Mouse (Mus musculus) thymus, postnatal 25 days (tissue): ENCODE measurements at regions not wholly inside any gene's neighbourhood (a gene's known extent, or its start where the extent isn't known, plus 50 kb on each side); places are given as distances from the start of the nearest gene placed in this dataset.

Experiments used
- DNase-seq: peaks from one replicate; pipeline ENCODE4 v3.0.0; 2022

DNA sequence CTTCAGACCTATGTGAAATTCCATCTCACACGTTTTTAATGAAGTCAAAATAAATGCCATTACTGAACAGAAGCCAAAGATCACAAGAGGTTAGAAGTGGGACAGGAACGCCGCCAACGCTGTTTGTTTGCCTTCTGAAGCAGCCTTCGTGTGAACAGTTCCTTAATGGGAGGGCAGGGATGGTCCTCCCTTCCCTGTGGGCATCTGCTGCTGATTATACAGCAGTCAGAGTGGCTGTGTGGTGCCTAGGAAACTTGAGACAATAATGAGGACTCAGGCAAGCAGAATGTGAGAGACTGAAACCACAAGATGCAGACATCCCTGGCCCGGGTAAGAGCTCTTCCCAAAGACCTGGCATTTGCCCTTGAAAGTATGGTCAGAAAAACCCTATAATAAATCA is 164.3 kb downstream of the Cxcl12 start:
- no peak for DNase-seq

DNA sequence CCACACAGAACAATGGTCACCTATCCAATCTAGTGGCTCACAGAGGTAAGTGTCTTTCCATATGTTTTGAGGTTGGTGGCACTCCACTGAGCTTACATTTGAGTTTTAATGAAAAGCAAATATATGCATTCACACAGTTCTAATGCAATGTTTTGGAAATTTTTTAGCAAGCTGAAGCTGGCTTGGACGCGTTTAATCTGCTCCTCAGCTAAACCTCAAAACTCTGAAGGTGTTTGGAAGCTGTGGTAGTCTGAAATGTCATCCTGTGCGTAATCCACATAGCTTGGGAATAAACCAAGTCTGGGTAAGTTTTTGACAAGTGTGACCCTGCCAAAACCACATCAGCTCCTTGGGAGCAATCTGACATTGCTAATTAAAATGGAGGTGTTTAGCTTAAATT is 173.8 kb downstream of the Cxcl12 start:
- DNase-seq, result no peak

DNA sequence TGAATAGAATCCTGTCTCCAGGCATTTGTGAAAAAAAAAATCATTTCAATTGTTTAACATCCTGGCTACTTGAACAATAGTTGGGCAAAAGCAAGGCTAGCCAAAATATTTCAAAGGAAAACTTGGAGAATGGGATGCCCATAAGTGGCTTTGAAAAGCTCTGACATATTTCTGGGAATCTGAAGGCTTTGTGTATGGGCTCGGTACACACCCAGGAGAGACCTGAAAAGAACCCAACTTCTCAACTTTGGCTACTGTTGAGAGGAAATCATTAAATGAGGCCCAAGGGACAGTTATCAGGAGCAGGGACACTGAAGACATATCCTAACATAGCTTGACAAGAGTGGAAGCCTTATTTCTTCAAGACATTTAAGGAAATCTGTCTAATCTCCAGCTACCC is 179.0 kb downstream of the Cxcl12 start:
- DNase-seq, result no peak

DNA sequence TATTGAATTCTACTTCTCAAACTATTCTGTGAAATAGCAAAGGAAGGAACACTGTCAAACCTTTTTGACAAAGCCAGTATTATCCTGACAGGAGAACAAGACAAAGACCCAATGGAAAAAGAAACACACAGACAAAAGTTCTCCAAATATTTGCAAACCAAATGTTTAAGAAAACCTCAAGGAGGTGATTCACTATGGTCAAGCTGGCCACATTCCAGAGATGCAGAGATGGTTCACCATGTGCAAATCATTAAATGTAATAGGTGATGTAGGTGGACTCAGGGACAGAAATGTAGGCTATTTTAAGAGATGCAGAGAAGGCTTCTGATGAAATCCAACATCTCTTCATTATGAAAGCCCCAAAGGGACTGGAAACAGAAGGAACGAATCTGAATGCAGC is 183.5 kb downstream of the Cxcl12 start:
- DNase-seq, result no peak

DNA sequence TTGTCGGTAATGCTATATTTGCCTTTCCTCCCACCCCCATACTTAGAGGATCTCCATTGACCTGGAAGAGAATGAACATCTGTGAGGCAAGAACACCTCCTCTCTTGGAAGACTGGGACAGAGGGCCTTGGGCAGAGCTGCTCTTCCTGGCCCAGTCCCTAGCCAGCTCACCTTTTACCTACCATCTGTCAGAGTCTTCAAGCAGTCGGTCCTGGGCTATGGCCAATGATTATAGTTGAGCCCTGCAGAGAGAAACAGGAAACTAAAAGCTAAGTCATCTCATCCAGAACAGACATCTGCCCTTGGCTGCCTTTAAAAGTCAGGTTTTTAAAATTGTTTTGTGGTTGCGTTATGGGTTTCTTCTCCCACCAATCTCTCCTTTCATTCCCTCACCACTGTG is 184.8 kb downstream of the Cxcl12 start:
- DNase-seq, result no peak

DNA sequence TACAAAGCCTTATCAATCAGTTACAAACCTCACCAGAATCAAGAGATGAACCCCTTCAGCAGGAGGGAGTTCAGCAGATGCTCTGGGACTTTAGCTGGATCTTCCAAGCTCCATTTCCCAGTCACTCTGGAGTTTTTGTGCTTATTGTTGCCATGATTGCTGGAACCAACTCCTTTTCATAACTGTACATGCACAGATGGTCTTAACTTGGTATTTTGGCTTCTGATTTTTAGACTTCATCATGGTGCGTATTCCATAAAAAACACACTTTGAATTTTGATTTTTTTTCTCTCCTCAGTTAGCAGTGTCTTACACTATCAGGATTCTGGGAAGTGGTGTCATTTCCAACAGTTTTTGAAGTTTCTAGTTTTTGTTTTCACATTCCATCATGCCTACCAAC is 187.8 kb downstream of the Cxcl12 start:
- DNase-seq, result no peak

DNA sequence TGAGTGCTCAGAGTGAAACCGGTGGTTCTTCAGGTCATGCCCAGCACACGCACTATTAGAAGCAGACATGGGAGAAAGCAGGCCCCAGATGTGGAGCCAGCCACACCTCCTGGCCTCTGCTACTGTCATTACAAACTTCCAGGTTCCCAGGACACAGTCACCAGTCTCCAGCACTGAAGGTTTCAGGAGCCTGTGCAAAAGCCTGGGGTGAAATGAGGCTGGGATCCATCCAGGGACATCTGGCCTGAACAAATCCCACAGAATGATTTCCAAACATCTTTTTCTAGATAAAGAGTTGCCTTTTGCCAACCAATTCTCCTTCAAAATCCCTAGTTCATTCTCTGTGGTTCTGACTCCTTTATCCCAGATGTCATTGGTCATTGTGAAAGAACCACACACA is 191.1 kb downstream of the Cxcl12 start:
- no peak for DNase-seq

DNA sequence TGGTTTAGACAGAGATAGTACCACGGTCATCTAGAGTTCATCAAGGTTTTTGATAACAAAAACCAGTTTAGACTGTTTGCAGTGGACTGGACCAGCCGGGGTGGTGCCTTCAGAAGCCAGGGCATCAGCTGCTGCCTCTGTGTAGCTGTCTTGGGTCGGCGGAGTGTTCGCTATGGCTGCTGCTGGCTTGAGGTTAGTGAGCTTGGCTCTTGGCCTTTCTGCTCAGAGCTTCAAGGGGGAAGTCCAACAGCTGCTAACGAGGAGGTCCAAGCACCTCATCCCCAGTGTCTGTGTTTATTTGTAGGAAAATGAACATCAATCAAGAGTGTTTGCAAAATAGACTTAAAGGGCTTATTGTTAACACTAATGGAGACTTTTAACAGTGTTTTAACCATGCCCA is 198.2 kb downstream of the Cxcl12 start:
- DNase-seq, result no peak

DNA sequence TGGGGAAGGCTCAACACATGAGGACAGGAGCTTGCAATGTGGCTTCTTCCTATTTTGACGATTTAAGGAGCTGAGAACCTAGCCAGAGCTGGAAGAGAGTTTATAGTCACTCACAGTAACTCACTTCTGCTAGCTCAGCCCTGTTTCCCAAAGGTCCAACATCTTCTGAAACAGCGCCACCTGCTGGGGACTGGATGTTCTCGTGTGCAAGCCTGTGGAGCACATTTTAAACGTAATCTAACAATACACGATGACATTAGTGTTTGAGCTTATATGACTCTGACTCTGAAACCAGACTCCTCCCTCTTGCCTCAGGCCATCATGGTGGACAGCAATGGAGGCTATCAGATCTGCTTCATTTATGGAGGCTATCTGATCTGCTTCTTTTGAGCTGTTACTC is 207.7 kb downstream of the Cxcl12 start:
- DNase-seq, result no peak

DNA sequence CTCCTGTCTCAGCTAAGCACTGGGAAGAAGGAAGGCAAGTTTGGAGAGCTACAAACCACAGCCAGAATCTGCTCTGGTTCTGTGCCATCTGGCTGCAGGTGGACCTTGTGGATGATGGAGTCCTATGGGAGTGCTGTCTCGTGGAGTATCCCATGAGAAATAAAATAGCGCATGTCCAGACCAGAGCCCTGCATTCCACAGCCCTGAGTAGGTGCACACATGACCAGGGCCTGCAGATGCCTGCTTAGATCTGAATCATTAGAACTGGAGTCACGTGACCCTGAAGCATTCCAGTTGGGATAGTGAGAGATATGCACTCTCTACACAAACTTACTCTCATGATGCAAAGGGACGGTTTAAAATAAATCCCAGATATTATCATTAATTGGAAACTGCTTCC is 211.6 kb downstream of the Cxcl12 start:
- DNase-seq, result no peak

DNA sequence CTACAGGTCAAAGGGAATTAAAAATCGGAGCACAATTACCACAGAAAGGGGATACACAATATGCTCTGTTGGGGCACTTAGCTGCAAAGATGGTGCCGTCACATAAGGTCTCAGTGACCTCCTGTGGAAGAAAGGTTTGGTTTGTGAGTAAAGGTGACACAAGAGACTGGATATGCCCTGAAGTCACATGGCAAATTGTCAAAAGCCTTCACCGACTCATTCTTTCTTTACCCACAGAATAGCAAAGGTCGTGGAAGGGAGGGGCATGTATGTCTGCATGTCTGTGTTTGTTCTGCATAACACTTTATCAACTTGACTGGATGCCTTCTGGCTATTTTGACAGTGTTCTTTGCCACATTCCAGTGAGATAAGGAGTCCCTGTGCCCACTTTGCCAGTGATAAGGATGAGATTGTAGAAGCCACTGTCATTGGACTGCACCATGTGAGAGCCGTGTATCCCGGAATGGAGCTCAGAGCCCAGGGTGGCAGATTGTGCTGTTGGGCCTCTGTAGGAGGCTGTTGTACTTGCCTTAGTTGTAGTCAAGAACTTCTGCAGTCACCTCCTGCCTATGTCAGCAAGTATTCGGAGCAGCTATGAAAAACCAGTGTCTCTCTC is 222.0 kb downstream of the Cxcl12 start:
- DNase-seq, result no peak

DNA sequence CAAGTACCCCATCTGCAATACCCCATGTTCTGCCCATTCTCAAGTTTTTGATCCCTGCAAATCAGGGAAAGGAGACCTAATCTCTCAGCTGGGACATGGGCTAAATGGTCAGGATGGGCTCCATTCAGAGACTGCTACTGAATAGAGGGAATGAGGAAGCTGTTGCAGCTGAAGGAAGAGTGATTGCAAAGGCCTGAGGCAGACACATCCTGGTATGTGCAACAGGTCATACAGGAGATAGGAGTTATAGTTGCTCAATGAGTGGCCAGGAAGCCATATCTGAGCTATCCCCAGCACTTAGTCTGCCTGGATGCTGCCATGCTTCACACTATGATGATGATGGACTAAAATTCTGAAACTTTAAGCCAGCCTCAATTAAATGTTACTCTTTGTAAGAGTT is 225.1 kb downstream of the Cxcl12 start:
- DNase-seq, result no peak

DNA sequence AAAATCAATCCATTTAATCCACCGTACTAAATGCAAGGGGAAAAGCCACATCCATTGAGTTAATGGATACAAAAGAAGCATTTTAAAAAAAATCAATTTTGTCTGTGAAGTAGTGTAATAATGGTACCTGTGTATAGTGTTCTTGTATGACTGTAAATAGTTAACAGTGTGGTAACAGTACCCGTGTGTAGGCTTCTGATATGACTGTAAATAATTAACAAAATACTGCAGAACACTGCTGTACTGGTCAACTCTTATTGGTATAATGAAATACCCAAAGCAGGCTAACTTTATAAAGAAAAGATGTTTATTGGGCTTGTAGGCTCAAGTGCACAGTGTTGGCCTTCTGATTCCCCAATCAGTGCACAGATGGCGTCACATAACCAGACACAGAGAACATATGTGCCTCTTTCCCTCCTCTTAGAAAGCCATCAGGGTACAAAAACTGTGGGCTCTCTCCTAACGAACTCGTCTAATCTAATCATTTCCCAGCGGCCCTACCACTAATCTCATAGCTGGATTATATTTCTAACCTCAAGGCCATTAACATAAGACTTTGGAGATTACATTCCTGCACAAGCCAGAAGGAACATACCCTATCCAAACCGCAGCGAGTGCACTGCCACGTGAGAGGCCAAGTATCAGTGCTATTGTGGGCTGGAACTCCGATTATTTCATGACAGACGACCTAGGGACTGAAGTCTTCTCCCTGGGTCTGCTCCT is 237.4 kb downstream of the Cxcl12 start:
- DNase-seq, result no peak

DNA sequence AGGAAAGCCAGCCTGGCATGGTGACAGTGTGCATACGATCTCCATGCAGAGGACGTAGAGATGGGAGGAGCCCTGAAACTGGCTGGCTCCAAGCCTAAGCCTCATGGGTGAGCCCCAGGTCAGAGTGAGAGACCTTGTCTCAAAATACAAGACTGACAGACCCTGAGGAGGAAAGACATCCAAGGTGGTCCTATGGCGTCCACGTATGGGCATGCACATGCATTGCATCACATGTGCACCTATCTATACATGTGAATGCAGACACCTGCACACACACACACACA is 237.9 kb downstream of the Cxcl12 start:
- no peak for DNase-seq

DNA sequence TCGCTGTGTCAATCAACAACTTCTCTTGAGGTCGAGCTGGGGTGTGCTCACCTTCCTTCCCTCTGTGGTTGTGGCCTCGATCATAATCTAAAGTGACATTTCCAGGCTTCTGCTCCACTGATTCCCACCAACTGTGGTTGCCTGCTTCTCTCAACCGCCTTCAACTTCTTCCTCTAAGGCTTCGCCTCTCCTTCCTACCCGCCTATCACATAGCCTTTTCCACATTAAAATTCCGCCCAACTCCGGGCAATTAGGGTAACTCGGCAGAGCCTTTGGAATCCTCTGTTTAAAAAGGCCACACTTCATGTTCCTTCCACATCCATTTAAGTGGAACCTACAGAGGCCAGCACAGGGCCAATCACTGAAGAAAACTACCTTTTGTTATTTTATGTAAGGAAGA is 238.4 kb downstream of the Cxcl12 start:
- no peak for DNase-seq

DNA sequence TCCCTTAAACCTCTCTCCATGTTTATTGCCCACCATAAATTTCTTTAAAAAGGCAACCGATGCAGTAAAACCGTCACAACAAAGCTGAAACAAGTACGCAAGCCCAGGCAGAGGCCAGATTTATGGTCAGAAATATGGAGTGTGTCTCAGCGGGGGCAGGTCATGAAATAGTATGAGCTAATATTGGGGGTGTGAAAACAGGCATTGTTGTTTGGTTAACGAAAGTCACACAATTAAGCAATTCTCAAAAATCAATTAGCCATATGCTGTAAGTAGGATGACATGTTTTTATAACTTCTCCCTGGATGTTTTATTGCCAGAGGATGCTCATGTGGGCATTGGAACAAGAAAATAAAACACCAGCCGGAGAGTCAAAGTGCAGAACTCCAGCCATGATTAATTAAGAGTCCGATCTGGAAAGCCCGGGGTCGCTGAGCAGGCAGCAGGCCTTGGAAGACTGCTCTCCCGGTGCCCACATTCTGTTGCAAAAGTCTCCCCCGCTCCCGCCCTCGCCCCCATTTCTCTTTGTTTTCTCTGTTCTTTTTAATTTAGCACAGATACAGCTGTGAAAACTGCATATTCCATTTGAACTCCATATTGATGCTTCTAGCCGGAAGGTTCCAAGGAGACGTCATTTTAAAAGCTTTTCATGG is 239.0 kb downstream of the Cxcl12 start:
- DNase-seq, result no peak

DNA sequence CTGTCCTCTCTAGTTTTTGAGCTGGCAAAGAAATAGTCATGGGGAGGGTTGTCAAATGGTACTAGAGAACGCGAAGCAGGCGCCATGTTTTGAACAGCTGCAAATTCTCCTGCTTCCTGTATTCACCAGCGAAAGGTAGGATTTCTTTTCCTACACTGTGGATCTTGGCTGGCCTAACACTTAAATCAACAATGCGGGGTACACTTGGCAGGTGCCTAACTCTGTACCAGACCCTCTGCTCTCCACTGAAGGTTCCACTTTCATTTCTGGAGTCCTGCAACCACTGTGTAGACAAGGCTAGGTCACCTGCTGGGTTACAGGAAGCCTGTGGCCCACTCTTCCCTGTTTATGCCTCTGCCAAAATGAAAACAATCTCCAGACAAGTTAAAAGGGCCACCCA is 239.6 kb downstream of the Cxcl12 start:
- DNase-seq, result no peak

DNA sequence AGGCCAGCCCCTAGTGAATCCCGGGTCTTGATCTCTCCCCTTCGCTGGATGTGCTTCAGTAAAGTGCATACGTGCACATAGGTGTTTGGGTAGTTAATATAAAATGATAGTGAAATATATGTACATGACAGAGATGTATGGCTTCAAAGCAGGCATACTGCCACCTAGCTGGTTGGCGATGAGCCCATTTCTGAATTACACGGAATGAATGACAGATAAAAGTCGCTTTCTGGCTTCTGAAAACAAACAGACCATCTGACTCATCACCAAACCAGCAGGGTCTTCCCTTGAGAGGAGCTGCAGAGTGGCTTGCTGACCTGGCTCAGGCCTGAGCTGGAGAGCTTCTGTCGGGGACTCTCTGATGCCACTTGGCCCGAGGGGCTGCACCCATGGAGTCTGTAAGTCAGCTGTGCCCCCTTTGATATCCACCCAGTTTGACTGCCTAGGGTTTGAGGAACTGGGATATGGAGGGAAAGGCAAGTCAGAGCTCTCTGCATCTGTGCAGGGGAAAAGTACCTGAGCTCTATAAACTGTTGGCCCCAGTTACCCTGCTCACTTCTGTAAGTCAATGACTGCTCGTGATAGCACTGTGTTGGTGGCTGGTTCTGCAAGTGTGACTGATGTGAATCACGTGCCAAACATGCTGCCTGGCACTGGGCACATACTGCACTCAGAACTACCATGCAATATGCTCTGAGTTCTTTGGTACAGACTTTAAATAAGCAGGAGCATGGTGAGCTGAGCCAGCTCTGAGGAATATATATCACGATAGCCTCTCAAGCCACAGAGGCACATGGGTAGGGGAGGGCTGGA is 240.8 kb downstream of the Cxcl12 start:
- no peak for DNase-seq

DNA sequence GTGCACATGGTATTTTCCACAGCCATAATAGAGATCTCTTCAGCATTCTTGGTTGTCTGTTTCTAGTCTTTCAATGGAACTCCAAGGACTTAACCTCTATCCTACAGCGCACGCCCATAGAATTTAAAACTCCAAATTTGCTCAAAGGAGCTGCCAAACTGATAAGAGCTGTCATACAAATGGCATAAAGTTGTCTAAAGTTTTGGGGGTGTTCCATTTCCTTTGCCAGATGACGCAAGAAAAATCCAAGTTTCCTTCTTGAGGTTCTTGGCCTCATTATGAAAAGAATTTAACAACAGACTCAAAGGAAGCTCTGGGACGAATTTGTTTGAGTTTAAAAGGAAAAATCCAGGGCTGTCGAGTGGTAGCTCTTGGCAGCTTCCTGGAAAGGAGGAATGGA is 246.6 kb downstream of the Cxcl12 start:
- DNase-seq, result no peak

DNA sequence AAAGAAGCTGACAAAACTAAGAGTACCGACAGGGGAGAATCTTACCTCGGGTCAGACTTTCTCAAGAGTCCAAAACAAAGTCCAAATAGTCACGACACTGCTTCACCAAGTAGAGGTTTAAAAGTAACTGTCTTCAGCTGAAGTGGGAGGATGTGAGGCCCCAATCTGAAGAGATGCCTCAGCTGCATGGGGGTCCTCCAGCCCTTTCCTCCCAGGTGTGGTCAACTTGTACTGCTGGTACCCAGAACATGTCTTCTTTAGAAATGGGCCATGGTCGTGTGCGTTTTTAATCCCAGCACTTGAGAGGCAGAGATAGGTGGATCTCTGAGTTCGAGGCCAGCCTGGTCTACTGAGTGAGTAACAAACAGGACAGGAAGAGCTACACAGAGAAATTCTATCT is 247.6 kb downstream of the Cxcl12 start:
- DNase-seq, result no peak

DNA sequence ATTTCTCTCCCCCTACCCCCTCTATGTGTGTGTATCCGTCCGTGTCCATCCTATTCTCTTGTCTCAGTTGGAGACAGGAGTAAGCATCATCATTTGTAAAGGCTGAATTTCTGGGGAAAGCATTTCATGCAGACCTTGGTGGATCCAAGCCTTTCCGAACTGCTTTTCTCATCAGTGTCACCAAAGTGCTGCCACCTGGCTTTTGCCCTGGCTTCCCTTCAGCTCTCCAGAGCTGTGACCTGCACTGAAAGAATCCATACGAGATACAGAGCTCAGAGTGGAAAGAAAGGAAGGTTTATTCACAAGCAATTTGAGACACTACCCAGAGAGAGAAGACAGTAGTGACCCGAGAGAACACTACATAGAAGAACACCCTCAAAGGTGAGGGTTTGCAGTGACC is 248.1 kb downstream of the Cxcl12 start:
- DNase-seq, result no peak

DNA sequence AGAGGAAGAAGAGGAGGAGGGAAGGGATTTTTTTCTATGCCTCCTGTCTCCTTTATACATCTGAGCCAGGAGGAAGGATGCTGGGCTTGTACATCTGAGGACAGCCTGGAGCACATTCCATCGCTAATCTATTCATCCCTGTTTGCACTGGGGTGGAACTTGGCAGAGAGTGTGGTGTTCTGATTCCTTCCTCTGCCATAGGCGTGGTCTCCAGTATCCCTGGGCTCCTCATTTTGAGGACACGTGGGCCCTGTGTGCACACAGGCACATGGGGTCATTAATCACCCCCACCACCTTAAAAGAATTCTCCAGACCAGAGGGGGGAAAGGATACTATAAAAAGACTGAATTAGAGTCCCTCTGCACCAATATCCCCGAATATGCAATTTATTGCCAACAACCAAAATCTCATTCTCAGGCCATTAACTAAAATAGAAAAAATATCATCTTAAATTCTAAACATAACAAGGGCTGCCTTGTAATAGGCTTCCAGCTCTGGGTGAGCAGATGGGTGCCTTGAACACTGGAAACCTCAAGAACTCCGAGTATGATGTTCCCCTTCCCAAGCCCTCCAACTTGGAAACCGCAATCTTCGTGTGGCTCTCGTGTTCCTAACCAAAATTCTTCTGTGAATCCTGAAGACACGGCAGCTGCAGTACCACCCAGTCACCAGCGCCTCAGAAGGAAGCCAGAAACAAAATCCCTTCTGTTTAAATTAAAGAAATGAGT is 254.7 kb downstream of the Cxcl12 start:
- no peak for DNase-seq

DNA sequence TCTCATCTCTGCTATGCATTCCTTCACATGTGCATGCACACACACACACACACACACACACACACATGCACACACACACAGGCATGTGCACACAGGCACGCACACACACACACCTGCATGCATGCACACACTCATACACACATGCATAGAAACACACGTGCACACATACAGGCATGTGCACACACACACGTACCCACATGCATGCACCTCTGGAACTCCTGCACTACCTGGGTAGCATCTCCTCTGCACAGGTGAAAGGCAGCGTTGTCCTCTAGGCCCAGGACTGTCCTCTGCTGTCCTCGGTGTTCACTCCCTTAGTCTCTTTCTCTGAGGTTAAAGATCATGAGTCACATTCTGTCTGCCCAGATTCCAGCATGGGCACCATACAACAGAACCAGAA is 258.0 kb downstream of the Cxcl12 start:
- DNase-seq, result no peak
